In the genomic region with DNA sequence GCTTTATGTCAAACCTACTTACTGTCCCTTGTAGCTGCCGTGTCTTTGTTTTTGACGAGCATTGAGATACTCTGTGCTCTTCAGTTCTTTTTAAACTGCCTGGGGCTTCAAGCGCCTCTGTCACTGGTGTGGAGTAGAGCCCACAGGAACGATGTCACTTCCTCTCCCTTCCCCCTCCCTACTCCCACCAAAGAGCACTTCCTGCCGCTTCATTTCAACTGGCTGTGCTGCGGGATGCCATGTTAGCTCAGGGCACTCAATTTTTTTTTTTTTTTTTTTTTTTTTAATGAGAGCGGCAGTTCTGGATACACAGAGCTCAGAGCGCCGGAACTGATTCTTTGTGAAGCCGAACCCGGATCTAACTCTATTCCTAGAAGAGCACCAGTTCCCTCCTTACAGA, we compare ENCODE assay signal across 8 mouse cellular contexts.
DNase-seq lines count a peak whose midpoint lies in the region; ATAC-seq and TF ChIP-seq lines count a peak whose summit lies in the region.
"Had no signal": no experiment of that assay in that cellular context is flagged by ENCODE, and none has a peak within 500 bp of the region (broad histone marks: within the 10 kb centered on the region; RNA-seq: fewer than 3 reads in every experiment).

No protein-coding gene starts in this region.

- no peaks in the 10 kb centered on the region for H3K27me3 ChIP-seq in hindbrain, embryonic 14.5 days (ENCODE audit: control insufficient read depth, insufficient read depth, low read length)
- H3K27me3 ChIP-seq in liver, embryonic 15.5 days: no peaks in the 10 kb centered on the region
- H3K27me3 ChIP-seq: embryonic facial prominence, embryonic 12.5 days had no signal

- 0 out of 2 replicates have a peak overlapping the region, but pooled peaks have one; percentile 7 for H3K4me2 ChIP-seq in hindbrain, embryonic 14.5 days (replicated peaks)
- peak overlapping the region; percentile 27 for H3K4me2 ChIP-seq in liver, embryonic 15.5 days
- H3K4me2 ChIP-seq: embryonic facial prominence, embryonic 12.5 days had no signal

- WGBS in lung, adult 2 months: 35% methylated on average over 11 of the region's 11 CpGs
- 59% methylated on average over 11 of the region's 11 CpGs for WGBS in hindbrain, embryonic 14.5 days
- 23% methylated on average over 11 of the region's 11 CpGs for WGBS in liver, embryonic 15.5 days (ENCODE audit: insufficient replicate concordance)

- no peak for TF ChIP-seq CTCF in lung, adult 2 months (IDR thresholded peaks at IDR 0.05; ENCODE audit: insufficient read depth, low read length)

- peak; percentile 45 to 63 for DNase-seq in lung, adult 18-20 months
- no peak for DNase-seq in lung, adult 2 months
- DNase-seq in c-Kit-positive CD71-negative TER-119-negative erythroid progenitor cells, embryonic 14.5 days (ENCODE audit: low read depth): peak; percentile 52
- no peak for DNase-seq in hindbrain, embryonic 14.5 days (ENCODE audit: low spot score)
- no peak for DNase-seq in ovary, postnatal 36 days (ENCODE audit: low spot score)

- H3K36me3 ChIP-seq in hindbrain, embryonic 14.5 days (replicated peaks; ENCODE audit: control insufficient read depth, insufficient read depth): no peaks in the 10 kb centered on the region
- no peaks in the 10 kb centered on the region for H3K36me3 ChIP-seq in liver, embryonic 15.5 days (replicated peaks)
- H3K36me3 ChIP-seq: embryonic facial prominence, embryonic 12.5 days had no signal

- no peak for TF ChIP-seq POLR2A in lung, adult 2 months (IDR thresholded peaks at IDR 0.05; ENCODE audit: borderline replicate concordance, extremely low read depth, low read depth, low read length)

- no peak overlapping the region for H3K9ac ChIP-seq in hindbrain, embryonic 14.5 days
- no peak overlapping the region for H3K9ac ChIP-seq in liver, embryonic 15.5 days
- H3K9ac ChIP-seq: embryonic facial prominence, embryonic 12.5 days had no signal

- no peaks in the 10 kb centered on the region; the same call in none of the 2 replicates for H3K4me1 ChIP-seq in lung, adult 2 months (ENCODE audit: control insufficient read depth, insufficient read depth, low read length)
- H3K4me1 ChIP-seq in hindbrain, embryonic 14.5 days (replicated peaks; ENCODE audit: control insufficient read depth, insufficient read depth, low read length): peaks cover 2% of the 10 kb centered on the region; the same call in 1 of the 2 replicates
- no peaks in the 10 kb centered on the region for H3K4me1 ChIP-seq in liver, embryonic 15.5 days (replicated peaks)

- H3K27ac ChIP-seq in hindbrain, embryonic 14.5 days: peak overlapping the region; percentile 51
- no peak overlapping the region for H3K27ac ChIP-seq in liver, embryonic 15.5 days (replicated peaks)
- H3K27ac ChIP-seq: embryonic facial prominence, embryonic 12.5 days had no signal

- H3K9me3 ChIP-seq in hindbrain, embryonic 14.5 days (ENCODE audit: control insufficient read depth, low read length): no peaks in the 10 kb centered on the region
- H3K9me3 ChIP-seq in liver, embryonic 15.5 days (replicated peaks): no peaks in the 10 kb centered on the region
- H3K9me3 ChIP-seq: embryonic facial prominence, embryonic 12.5 days had no signal

- ATAC-seq in hindbrain, embryonic 14.5 days (ENCODE audit: low FRiP score): peak; percentile 49; the same call in 1 of the 2 replicates
- ATAC-seq in liver, embryonic 15.5 days (ENCODE audit: insufficient read depth): 0 out of 2 replicates have a peak, but pooled peaks have one; percentile 42
- peak; percentile 89 for ATAC-seq in neutrophil, adult 5-6 weeks (ENCODE audit: extremely low read depth, insufficient number of reproducible peaks, low FRiP score, poor library complexity, severe bottlenecking)

- no peak overlapping the region for H3K4me3 ChIP-seq in lung, adult 2 months (replicated peaks; ENCODE audit: extremely low read depth, low read depth, low read length)
- no peak overlapping the region for H3K4me3 ChIP-seq in hindbrain, embryonic 14.5 days (replicated peaks; ENCODE audit: low read length)
- no peak overlapping the region for H3K4me3 ChIP-seq in liver, embryonic 15.5 days (replicated peaks)
- H3K4me3 ChIP-seq: embryonic facial prominence, embryonic 12.5 days had no signal

Comparison
In these comparisons a context has a peak if more than half of its experiments do, and no peak if none do; other contexts are left out.
1. DNase-seq: peak in lung, adult 18-20 months (2 of 2) and c-Kit-positive CD71-negative TER-119-negative erythroid progenitor cells, embryonic 14.5 days (single experiment); none in lung, adult 2 months (single experiment), hindbrain, embryonic 14.5 days (single experiment) and ovary, postnatal 36 days (single experiment).
2. Peak in every context shown above with its lines, with median percentiles within 50 percentile points of each other: ATAC-seq.